Mouse (Mus musculus) embryo, embryonic 11.5 days (tissue): ENCODE results near the gene Lca5l.

Experiments
- DNase-seq: peaks from one replicate; pipeline ENCODE4 v3.0.0-alpha.2; 2012; ENCODE audit warnings: low read depth, low spot score

Gene Lca5l

GRCm38 (mm10) chr16:96120022-96120623 is 71.9 kb downstream of the Lca5l start:
- DNase-seq: no peak

GRCm38 (mm10) chr16:96114729-96115128 is 77.3 kb downstream of the Lca5l start:
- DNase-seq: no peak

- no peak for DNase-seq
Observed at GRCm38 (mm10) chr16:96112769-96113168, 79.3 kb downstream of the Lca5l start.

- no peak for DNase-seq
Observed at GRCm38 (mm10) chr16:96110655-96111345, 81.3 kb downstream of the Lca5l start.

GRCm38 (mm10) chr16:96109673-96110072 is 82.4 kb downstream of the Lca5l start:
- DNase-seq: no peak
